Mouse (Mus musculus) fat pad, adult 2 months (tissue): ENCODE data around the gene Cyp24a1.

Experiments
- DNase-seq: peaks from one replicate; pipeline ENCODE4 v3.0.0-alpha.2; 2011; ENCODE audit warnings: low read depth, low spot score; ENCODE audit errors: extremely low read depth

Cyp24a1 gene

DNA sequence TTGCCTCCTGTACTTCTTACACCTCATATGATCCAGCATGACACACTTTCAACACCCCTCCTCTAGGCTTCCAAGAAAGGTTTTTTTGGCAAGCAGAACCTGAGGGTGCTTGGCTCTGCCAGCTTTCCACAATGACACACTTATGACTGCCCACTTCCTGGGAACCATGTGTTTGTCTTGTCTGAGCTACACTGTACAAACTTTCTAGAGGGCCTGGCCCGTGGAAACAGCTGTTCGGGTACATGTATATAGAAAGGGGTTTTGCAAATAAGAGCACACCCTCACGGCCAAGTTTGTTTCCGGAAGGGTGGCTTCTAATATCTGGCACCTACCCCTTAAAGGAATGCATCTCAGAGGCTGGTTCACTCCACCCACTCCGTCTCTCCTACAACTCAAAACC is 51.1 kb downstream of the Cyp24a1 start:
- no peak for DNase-seq

DNA sequence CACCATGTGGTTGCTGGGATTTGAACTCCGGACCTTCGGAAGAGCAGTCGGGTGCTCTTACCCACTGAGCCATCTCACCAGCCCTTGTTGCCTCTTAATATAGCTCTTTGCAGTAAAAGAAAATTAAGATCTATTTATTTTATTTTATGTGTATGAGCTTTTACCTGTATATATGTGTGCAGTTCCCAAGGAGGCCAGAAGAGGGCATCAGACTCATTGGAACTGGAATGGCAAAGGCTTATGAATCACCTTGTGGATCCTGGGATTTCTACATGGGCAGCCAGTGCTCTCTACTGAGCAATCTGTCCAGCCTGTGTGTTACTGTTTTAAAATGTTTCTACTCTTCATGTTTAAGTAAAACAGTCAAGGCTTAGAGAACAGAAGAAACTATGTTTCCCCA is 54.4 kb downstream of the Cyp24a1 start:
- no peak for DNase-seq

DNA sequence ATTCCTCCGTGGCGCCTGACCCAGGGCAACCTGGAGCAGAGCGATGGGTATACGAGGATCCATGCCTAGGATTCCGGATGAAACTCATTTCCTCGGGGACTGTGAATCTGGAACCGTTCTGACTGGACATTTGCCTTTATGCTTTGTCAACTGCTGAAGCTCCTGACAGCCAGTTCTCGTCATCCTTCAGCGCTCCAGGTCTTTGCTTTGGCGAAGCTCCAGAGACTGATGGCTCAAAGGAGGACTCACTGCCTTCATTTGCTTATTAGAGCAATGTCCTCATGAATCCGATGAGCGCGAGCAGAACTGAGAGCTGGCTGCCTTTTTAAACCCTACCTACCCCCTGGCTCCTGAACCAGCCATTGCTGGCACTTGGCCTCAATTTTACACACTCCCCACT is 58.2 kb downstream of the Cyp24a1 start:
- DNase-seq, result no peak

DNA sequence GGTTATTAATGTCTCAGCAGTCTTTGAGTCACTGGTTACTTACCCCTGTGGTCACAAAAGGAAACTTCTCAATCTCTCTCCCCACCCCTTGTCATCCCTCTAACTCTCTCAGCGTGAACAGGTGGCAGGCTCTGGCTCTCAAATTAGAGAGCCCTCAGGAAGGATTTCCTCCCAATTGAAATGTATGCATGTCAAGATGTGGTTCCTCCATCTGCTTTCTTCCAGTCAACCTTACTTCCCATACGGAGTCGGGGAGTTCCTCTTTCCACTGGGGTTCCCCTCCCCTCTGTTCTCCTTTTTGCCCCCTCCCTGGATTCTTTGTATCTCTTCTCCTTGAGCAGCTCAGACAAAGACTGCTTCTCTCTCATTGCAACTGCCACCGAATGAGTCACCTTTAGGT is 60.7 kb downstream of the Cyp24a1 start:
- DNase-seq, result no peak
